Mouse (Mus musculus): ENCODE measurements around the gene Morc3. TPM values are rescaled to one million over a fixed set of nuclear protein-coding genes. Genes with fewer than 3 reads are reported as not detected.

The Morc3 gene
- polyA plus RNA-seq (2015; fragmentation: Illumina TruSeq; extraction: RNeasy Lipid Tissue Mini Kit (QIAGEN cat#74804); ENCODE audit: low read depth, low replicate concordance) = 20.6 TPM

GRCm38 (mm10) chr16:93831627-93832395, at the start of gene Morc3:
TSS of gene Morc3 (plus strand) at chr16:93832121.

GRCm38 (mm10) chr16:93883423-93884085, 51.6 kb downstream of the Morc3 start, which contains the start of gene Chaf1b:
TSS of gene Chaf1b (plus strand) at chr16:93883901.

Other genes starting within 250 kb of the Morc3 start
- 11.5 TPM for gene Setd4, start 228.1 kb upstream of the Morc3 start, polyA plus RNA-seq (2015; fragmentation: Illumina TruSeq; extraction: RNeasy Lipid Tissue Mini Kit (QIAGEN cat#74804); ENCODE audit: low read depth, low replicate concordance)
- 129 TPM for gene Cbr1, start 226.3 kb upstream of the Morc3 start, polyA plus RNA-seq (2015; fragmentation: Illumina TruSeq; extraction: RNeasy Lipid Tissue Mini Kit (QIAGEN cat#74804); ENCODE audit: low read depth, low replicate concordance)
- gene Gm5678, start 204.0 kb upstream of the Morc3 start, polyA plus RNA-seq (2015; fragmentation: Illumina TruSeq; extraction: RNeasy Lipid Tissue Mini Kit (QIAGEN cat#74804); ENCODE audit: low read depth, low replicate concordance) = 0.71 TPM
- 22.1 TPM for gene Cbr3, start 148.9 kb upstream of the Morc3 start, polyA plus RNA-seq (2015; fragmentation: Illumina TruSeq; extraction: RNeasy Lipid Tissue Mini Kit (QIAGEN cat#74804); ENCODE audit: low read depth, low replicate concordance)
- gene Dop1b, start 120.2 kb upstream of the Morc3 start, polyA plus RNA-seq (2015; fragmentation: Illumina TruSeq; extraction: RNeasy Lipid Tissue Mini Kit (QIAGEN cat#74804); ENCODE audit: low read depth, low replicate concordance) = 52.4 TPM
- 0.58 TPM for gene Chaf1b, start 51.8 kb downstream of the Morc3 start, polyA plus RNA-seq (2015; fragmentation: Illumina TruSeq; extraction: RNeasy Lipid Tissue Mini Kit (QIAGEN cat#74804); ENCODE audit: low read depth, low replicate concordance)
- 1.4 TPM for gene Cldn14, start 176.7 kb downstream of the Morc3 start, polyA plus RNA-seq (2015; fragmentation: Illumina TruSeq; extraction: RNeasy Lipid Tissue Mini Kit (QIAGEN cat#74804); ENCODE audit: low read depth, low replicate concordance)